In genomic region chr11:65100031-65100430, GRCm38 (mm10) we compare ENCODE assay signal across 19 mouse cellular contexts. TPM values are rescaled to one million over a fixed set of nuclear protein-coding genes. Genes with fewer than 3 reads are reported as not detected.
"Had no signal": no experiment of that assay in that cellular context is flagged by ENCODE, and none has a peak within 500 bp of the region (broad histone marks: within the 10 kb centered on the region; RNA-seq: fewer than 3 reads in every experiment).

No protein-coding gene starts in this region.

- H3K27ac ChIP-seq: kidney, postnatal 0 days; limb, embryonic 12.5 days; liver, embryonic 14.5 days; midbrain, embryonic 13.5 days had no signal

- H3K4me3 ChIP-seq: limb, embryonic 12.5 days; midbrain, embryonic 13.5 days had no signal

- H3K36me3 ChIP-seq: limb, embryonic 12.5 days; midbrain, embryonic 13.5 days had no signal

- H3K27me3 ChIP-seq: limb, embryonic 12.5 days; midbrain, embryonic 13.5 days had no signal

- H3K9ac ChIP-seq: limb, embryonic 12.5 days; liver, embryonic 14.5 days; midbrain, embryonic 13.5 days had no signal

- H3K4me1 ChIP-seq: limb, embryonic 12.5 days; midbrain, embryonic 13.5 days had no signal

- H3K9me3 ChIP-seq: limb, embryonic 12.5 days; midbrain, embryonic 13.5 days had no signal

- DNase-seq: kidney, adult 9 months; kidney, postnatal 36 days; layer of hippocampus, adult 9-11 months; layer of hippocampus, postnatal 36 days; liver; lung, adult 2 months; lung, postnatal 36 days; right cerebral cortex, postnatal 14 days; thymus, postnatal 4 days had no signal

RNA-seq across cellular contexts. Expression of gene 1700086D15Rik, which starts 59.7 kb away (rescaled TPM):
- total RNA-seq: megakaryocyte progenitor cell, adult 5-6 weeks; midbrain, postnatal 0 days; neutrophil, adult 5-6 weeks had no signal
- polyA plus RNA-seq: kidney, postnatal 0 days; limb, embryonic 12.5 days; liver, embryonic 14.5 days; midbrain, embryonic 13.5 days; neural tube, embryonic 11.5 days; spleen, adult 2 months; stomach, embryonic 16.5 days had no signal
